Mouse (Mus musculus) right cerebral cortex, postnatal 14 days (tissue): ENCODE measurements around the gene Olfr341.

Experiments used
- DNase-seq: peaks from one replicate; pipeline ENCODE4 v3.0.0; 2022

Olfr341 gene

DNA sequence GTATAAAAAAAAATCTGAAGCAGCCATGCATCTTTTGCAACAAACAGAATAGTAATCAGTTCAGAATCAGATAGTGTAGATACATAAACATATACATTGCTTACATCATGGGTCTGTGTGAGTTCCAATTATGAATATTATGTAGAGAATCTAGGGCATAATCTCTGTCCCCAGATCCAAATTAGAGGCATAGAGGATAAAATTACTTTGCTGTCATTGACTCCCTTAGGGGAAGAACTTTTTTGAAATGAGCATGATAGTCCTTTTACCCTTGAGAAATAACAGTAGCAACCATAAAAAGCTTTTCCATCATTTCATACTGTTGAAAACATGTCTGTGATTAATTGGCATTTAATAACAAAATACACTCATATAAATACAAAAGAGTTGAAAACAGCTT lies at the start of gene Olfr341:
Olfr341 (minus strand) TSS at position 101 of the 400 bp plus-strand sequence.
- no peak for DNase-seq

DNA sequence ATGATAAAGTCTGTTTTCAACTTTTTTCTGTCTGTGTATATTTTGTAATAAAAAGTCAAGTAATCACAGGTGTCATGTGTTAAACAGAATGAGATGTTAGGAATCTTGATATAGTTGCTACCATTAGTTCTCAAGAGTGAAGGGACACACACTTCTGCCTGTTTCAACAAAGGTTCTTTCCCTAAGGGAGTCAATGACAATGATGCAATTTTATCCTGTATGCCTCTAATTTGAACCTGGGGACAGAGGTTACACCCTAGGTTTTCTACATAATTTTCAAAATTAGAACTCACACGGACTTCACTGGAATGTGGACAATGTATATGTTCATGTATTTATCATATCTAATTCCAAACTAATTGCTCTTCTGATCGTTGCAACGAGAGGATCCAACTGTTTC lies 42.4 kb upstream of the Olfr341 start, which contains the start of gene Olfr342:
Olfr342 (plus strand) TSS at position 301 of the 400 bp plus-strand sequence.
- DNase-seq, result no peak

DNA sequence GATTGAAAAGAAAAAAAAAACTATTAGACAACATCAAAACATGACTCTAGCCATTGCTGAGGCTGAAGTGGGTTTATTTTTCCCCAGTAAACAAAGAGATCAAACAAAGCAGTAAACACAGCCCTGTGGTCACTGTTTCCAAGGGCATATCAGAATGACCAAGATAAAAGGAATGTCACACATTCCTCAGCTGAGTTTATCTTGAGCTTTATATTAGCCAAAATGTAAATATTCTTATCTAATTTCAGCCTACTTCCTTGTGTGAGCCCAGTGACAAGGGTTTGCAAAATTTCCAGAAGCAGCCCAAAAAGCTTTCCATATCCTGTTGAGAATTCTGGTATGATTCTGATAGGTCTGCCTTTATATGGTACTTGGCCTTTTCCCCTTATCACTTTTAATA lies 8.6 kb downstream of the Olfr341 start:
- DNase-seq, result no peak

DNA sequence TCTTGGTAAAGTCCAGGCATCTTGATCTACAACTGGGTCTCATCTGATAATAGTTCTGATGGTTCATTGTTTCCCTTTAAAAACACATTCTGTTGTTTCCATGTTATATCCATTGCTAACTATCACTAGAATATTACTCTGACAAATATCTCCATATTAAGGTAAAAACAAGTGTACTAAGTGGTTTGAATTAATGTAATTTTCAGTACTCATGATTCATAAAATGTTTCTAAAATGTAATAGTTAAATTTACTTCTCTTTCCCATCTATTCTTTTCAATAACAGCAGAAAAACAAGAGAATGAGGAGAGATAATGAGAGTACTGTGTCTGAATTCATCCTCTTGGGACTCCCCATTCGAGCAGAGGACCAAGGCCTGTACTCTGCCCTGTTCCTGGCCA lies 30.0 kb downstream of the Olfr341 start, which contains the start of gene Olfr340:
Olfr340 (plus strand) TSS at position 301 of the 400 bp plus-strand sequence.
- DNase-seq, result no peak
